Mouse (Mus musculus) ES-E14 (cell line): ENCODE data around the gene Ctns. TPM values are rescaled to one million over a fixed set of nuclear protein-coding genes. Genes with fewer than 3 reads are reported as not detected.

Experiments
- DNase-seq: peaks from one replicate; pipeline ENCODE4 v3.0.0-alpha.2; 2013; ENCODE audit warnings: low read depth, low spot score
- H3K27ac ChIP-seq: 2 replicates; pipeline ENCODE4 v1.5.1; 2012; ENCODE audit warnings: low read depth, mild to moderate bottlenecking, low read length, moderate library complexity, mixed read lengths; ENCODE audit not compliant: poor library complexity, insufficient read depth, severe bottlenecking
- H3K36me3 ChIP-seq: 2 replicates; pipeline ENCODE4 v1.6.1; 2012; ENCODE audit warnings: mild to moderate bottlenecking, low read length, moderate library complexity, mixed read lengths; ENCODE audit not compliant: control insufficient read depth, poor library complexity, insufficient read depth, severe bottlenecking
- H3K4me1 ChIP-seq, 2 experiments: fragments of 150-350 bp in 1 of 2; sonication (generic) in 1 of 2; 2 replicates each; pipeline ENCODE4 v1.6.1; 2012; ENCODE audit warnings: low read length in 2 of 2, mild to moderate bottlenecking in 1 of 2, mixed read lengths in 1 of 2; ENCODE audit not compliant: control insufficient read depth in 2 of 2, insufficient read depth in 2 of 2, poor library complexity in 1 of 2
- H3K4me3 ChIP-seq, 2 experiments: fragments of 150-350 bp in 1 of 2; sonication (generic) in 1 of 2; 2 replicates each; pipeline ENCODE4 v1.5.1; 2012; ENCODE audit warnings: low read length in 2 of 2, low read depth in 1 of 2, mild to moderate bottlenecking in 1 of 2, mixed read lengths in 1 of 2; ENCODE audit not compliant: insufficient read depth in 1 of 2, poor library complexity in 1 of 2, severe bottlenecking in 1 of 2
- H3K9ac ChIP-seq: 2 replicates; pipeline ENCODE4 v1.6.1; 2012; ENCODE audit warnings: low read depth, mild to moderate bottlenecking, low read length, mixed read lengths; ENCODE audit not compliant: poor library complexity, insufficient read depth, severe bottlenecking
- H3K9me3 ChIP-seq: fragments of 150-350 bp; sonication (generic); 2 replicates; pipeline ENCODE4 v1.6.1; 2012; ENCODE audit warnings: low read depth, mild to moderate bottlenecking, low read length; ENCODE audit not compliant: control insufficient read depth, insufficient read depth
- CHD2 ChIP-seq: IDR thresholded peaks from 2 replicates; pipeline ENCODE4 v1.6.1; 2014; ENCODE audit warnings: mild to moderate bottlenecking, low read depth, low read length, inconsistent platforms
- HCFC1 ChIP-seq: IDR thresholded peaks from 2 replicates; pipeline ENCODE4 v1.6.1; 2012; ENCODE audit warnings: low read length, inconsistent platforms, borderline replicate concordance; ENCODE audit not compliant: insufficient read depth
- MAFK ChIP-seq: IDR thresholded peaks from 2 replicates; pipeline ENCODE4 v1.6.1; 2014; ENCODE audit warnings: mild to moderate bottlenecking, low read depth, low read length, inconsistent platforms; ENCODE audit not compliant: insufficient read depth
- ZC3H11A ChIP-seq: IDR thresholded peaks from 2 replicates; pipeline ENCODE4 v1.6.1; 2012; ENCODE audit warnings: low read depth, mild to moderate bottlenecking, inconsistent platforms, low read length, borderline replicate concordance
- ZNF384 ChIP-seq: IDR thresholded peaks from 2 replicates; pipeline ENCODE4 v1.6.1; 2012; ENCODE audit warnings: low read depth, low read length, inconsistent platforms
- in situ Hi-C, 2 experiments: fragments of 600-800 bp; cut with MboI; formaldehyde crosslinking; loops; one replicate each; pipeline ENCODE4 v1.15.1; 2025; ENCODE audit warnings: low sequenced_read_pairs in 2 of 2, inconsistent platforms in 1 of 2; ENCODE audit not compliant: unreplicated experiment in 2 of 2
- total RNA-seq: library from RNA; depleted of rRNA; stranded (reverse); fragments of 300-350 nt; gene quantifications from 2 replicates; pipeline ENCODE4 v1.2.3, GENCODE M21; 2012

Gene Ctns
- total RNA-seq, 1 experiment = 15.8 TPM

GRCm38 (mm10) chr11:73207621-73208020, 8.8 kb upstream of the Ctns start:
- in situ Hi-C loops = no loop called here
- Histone ChIP-seq H3K4me1 (no peaks in the 10 kb centered on the region), H3K27ac (no peak overlapping the region), H3K36me3 (no peaks in the 10 kb centered on the region), H3K9ac (no peak overlapping the region), H3K4me3 (no peak overlapping the region), H3K9me3 (no peaks in the 10 kb centered on the region)
- DNase-seq = peak; percentile 39
- TF ChIP-seq ZC3H11A (peak; percentile 60; the same call in 1 of the 2 replicates), ZNF384 (peak; percentile 51; the same call in 1 of the 2 replicates), HCFC1 (no peak)

- Histone ChIP-seq H3K27ac (no peak overlapping the region), H3K9me3 (no peaks in the 10 kb centered on the region), H3K4me1 (no peaks in the 10 kb centered on the region), H3K9ac (no peak overlapping the region), H3K36me3 (no peaks in the 10 kb centered on the region), H3K4me3 (no peak overlapping the region)
- TF ChIP-seq HCFC1 (no peak), ZC3H11A (no peak)
- DNase-seq = no peak
- in situ Hi-C loops = no loop called here
These were observed 6.4 kb upstream of the Ctns start for GRCm38 (mm10) chr11:73205194-73205593.

- no peak overlapping the region for H3K4me3 ChIP-seq
- in situ Hi-C loops = no loop called here
- no peak for TF ChIP-seq ZNF384
- TF ChIP-seq CHD2 = no peak
- TF ChIP-seq ZC3H11A = no peak
- TF ChIP-seq HCFC1 = no peak
- TF ChIP-seq MAFK = no peak
These were observed 5.1 kb upstream of the Ctns start for GRCm38 (mm10) chr11:73203895-73204294.

GRCm38 (mm10) chr11:73201597-73201996, 2.8 kb upstream of the Ctns start:
- Histone ChIP-seq H3K36me3 (no peaks in the 10 kb centered on the region), H3K9me3 (no peaks in the 10 kb centered on the region), H3K27ac (no peak overlapping the region), H3K9ac (no peak overlapping the region), H3K4me3 (no peak overlapping the region), H3K4me1 (no peaks in the 10 kb centered on the region)
- TF ChIP-seq ZC3H11A (no peak), MAFK (no peak), CHD2 (no peak), HCFC1 (no peak), ZNF384 (no peak)
- in situ Hi-C loops = no loop called here
- DNase-seq = no peak

More at GRCm38 (mm10) chr11:73203895-73204294, 5.1 kb upstream of the Ctns start:
- Histone ChIP-seq H3K4me1 (no peaks in the 10 kb centered on the region), H3K36me3 (no peaks in the 10 kb centered on the region), H3K9ac (no peak overlapping the region), H3K27ac (no peak overlapping the region), H3K9me3 (no peaks in the 10 kb centered on the region)
- no peak for DNase-seq

GRCm38 (mm10) chr11:73201021-73201420, 2.2 kb upstream of the Ctns start:
- H3K9ac ChIP-seq = no peak overlapping the region
- H3K27ac ChIP-seq = no peak overlapping the region
- no peak overlapping the region for H3K4me3 ChIP-seq
- H3K36me3 ChIP-seq = no peaks in the 10 kb centered on the region
- in situ Hi-C loops = no loop called here
- H3K4me1 ChIP-seq = no peaks in the 10 kb centered on the region
- no peaks in the 10 kb centered on the region for H3K9me3 ChIP-seq
- no peak for TF ChIP-seq ZNF384
- TF ChIP-seq HCFC1 = no peak
- TF ChIP-seq MAFK = no peak
- DNase-seq = no peak
